Mouse (Mus musculus) ES-E14 (cell line): ENCODE results near the gene Ankrd39.

ENCODE experiments used
- MAFK ChIP-seq: IDR thresholded peaks from 2 replicates; pipeline ENCODE4 v1.6.1; 2014; ENCODE audit warnings: mild to moderate bottlenecking, low read depth, low read length, inconsistent platforms; ENCODE audit not compliant: insufficient read depth
- ZNF384 ChIP-seq: IDR thresholded peaks from 2 replicates; pipeline ENCODE4 v1.6.1; 2012; ENCODE audit warnings: low read depth, low read length, inconsistent platforms

- no peak for TF ChIP-seq ZNF384
- no peak for TF ChIP-seq MAFK
Observed at GRCm38 (mm10) chr1:36557457-36558011, 10.3 kb upstream of the Ankrd39 start.
